Mouse (Mus musculus) small intestine, adult 2 months (tissue): ENCODE measurements around the gene Morn1.

Experiments
- CTCF ChIP-seq: fragments of 200-500 bp; IDR thresholded peaks from 2 replicates; pipeline ENCODE4 v1.5.1; 2012; ENCODE audit warnings: low read depth, mild to moderate bottlenecking, control low read depth, inconsistent platforms, low read length, moderate library complexity, mixed read lengths; ENCODE audit not compliant: insufficient replicate concordance, insufficient read length; ENCODE audit errors: extremely low read depth
- POLR2A ChIP-seq: fragments of 200-500 bp; IDR thresholded peaks from 2 replicates; pipeline ENCODE4 v1.6.1; 2012; ENCODE audit warnings: low read depth, mild to moderate bottlenecking, control low read depth, inconsistent platforms, low read length, moderate library complexity

- TF ChIP-seq POLR2A: no peak
- no peak for TF ChIP-seq CTCF
Measured at GRCm38 (mm10) chr4:155058325-155058724, 28.1 kb upstream of the Morn1 start.
